Mouse (Mus musculus): Measurements from ENCODE around the gene St8sia4.

- TF ChIP-seq CTCF (IDR thresholded peaks at IDR 0.05; ENCODE audit: low read depth, low read length) = no peak
- no peak for TF ChIP-seq POLR2AphosphoS5 (IDR thresholded peaks at IDR 0.05; ENCODE audit: insufficient replicate concordance, low read depth, low read length)
These were observed 84.1 kb downstream of the St8sia4 start for GRCm38 (mm10) chr1:95583310-95583709.
